Mouse (Mus musculus): ENCODE measurements at regions not wholly inside any gene's neighbourhood (a gene's known extent, or its start where the extent isn't known, plus 50 kb on each side); places are given as distances from the start of the nearest gene placed in this dataset.

GRCm38 (mm10) chr9:67165486-67165885, 116.3 kb upstream of the Tpm1 start:
- DNase-seq (ENCODE audit: low spot score in 2 of 2) = no peak

GRCm38 (mm10) chr9:67163746-67164145, 114.5 kb upstream of the Tpm1 start:
- no peak for DNase-seq (ENCODE audit: low spot score in 2 of 2)

- no peak for DNase-seq (ENCODE audit: low spot score in 2 of 2)
Observed at GRCm38 (mm10) chr9:67160785-67161455, 111.7 kb upstream of the Tpm1 start.

- DNase-seq (ENCODE audit: low spot score in 2 of 2) = no peak
Observed at GRCm38 (mm10) chr9:67160350-67160749, 111.1 kb upstream of the Tpm1 start.

GRCm38 (mm10) chr9:67156590-67157259, 107.5 kb upstream of the Tpm1 start:
- peak; percentile 27 to 42 for DNase-seq (ENCODE audit: low spot score in 2 of 2)

- no peak for DNase-seq (ENCODE audit: low spot score in 2 of 2)
Observed at GRCm38 (mm10) chr9:67154062-67154461, 104.9 kb upstream of the Tpm1 start.

- DNase-seq (ENCODE audit: low spot score in 2 of 2) = no peak
Observed at GRCm38 (mm10) chr9:67153333-67153732, 104.1 kb upstream of the Tpm1 start.

- no peak for DNase-seq (ENCODE audit: low spot score in 2 of 2)
Observed at GRCm38 (mm10) chr9:67147656-67148055, 98.5 kb upstream of the Tpm1 start.

GRCm38 (mm10) chr9:67145392-67145791, 96.2 kb upstream of the Tpm1 start:
- DNase-seq (ENCODE audit: low spot score in 2 of 2) = no peak

GRCm38 (mm10) chr9:67144511-67144910, 95.3 kb upstream of the Tpm1 start:
- DNase-seq (ENCODE audit: low spot score in 2 of 2) = no peak

- DNase-seq (ENCODE audit: low spot score in 2 of 2) = peak in 1 of 2 experiments; percentile 42
Observed at GRCm38 (mm10) chr9:67140319-67140887, 91.2 kb upstream of the Tpm1 start.

GRCm38 (mm10) chr9:67137681-67138080, 88.5 kb upstream of the Tpm1 start:
- DNase-seq (ENCODE audit: low spot score in 2 of 2) = peak in 1 of 2 experiments; percentile 28

GRCm38 (mm10) chr9:67137141-67137540, 87.9 kb upstream of the Tpm1 start:
- peak; percentile 36 to 41 for DNase-seq (ENCODE audit: low spot score in 2 of 2)

GRCm38 (mm10) chr9:67136166-67136565, 87.0 kb upstream of the Tpm1 start:
- no peak for DNase-seq (ENCODE audit: low spot score in 2 of 2)

GRCm38 (mm10) chr9:67134378-67134777, 85.2 kb upstream of the Tpm1 start:
- DNase-seq (ENCODE audit: low spot score in 2 of 2) = no peak

- DNase-seq (ENCODE audit: low spot score in 2 of 2) = no peak
Observed at GRCm38 (mm10) chr9:67132370-67132769, 83.2 kb upstream of the Tpm1 start.

- DNase-seq (ENCODE audit: low spot score in 2 of 2) = peak; percentile 13 to 36
Observed at GRCm38 (mm10) chr9:67130730-67131440, 81.7 kb upstream of the Tpm1 start.

GRCm38 (mm10) chr9:67129891-67130290, 80.7 kb upstream of the Tpm1 start:
- DNase-seq (ENCODE audit: low spot score in 2 of 2) = no peak

- no peak for DNase-seq (ENCODE audit: low spot score in 2 of 2)
Observed at GRCm38 (mm10) chr9:67129095-67129494, 79.9 kb upstream of the Tpm1 start.

GRCm38 (mm10) chr9:67121691-67122090, 72.5 kb upstream of the Tpm1 start:
- DNase-seq (ENCODE audit: low spot score in 2 of 2) = no peak

GRCm38 (mm10) chr9:67118880-67119644, 69.9 kb upstream of the Tpm1 start:
- DNase-seq (ENCODE audit: low spot score in 2 of 2) = no peak

Measured in layer of hippocampus, postnatal 10 days (tissue).